Mouse (Mus musculus): ENCODE results near the gene Zfp217.

GRCm38 (mm10) chr2:170078041-170078440, 69.9 kb downstream of the Zfp217 start:
- no peak for TF ChIP-seq CTCF (IDR thresholded peaks at IDR 0.05; ENCODE audit: insufficient read depth, low read depth, low read length)
- no peak for TF ChIP-seq POLR2A (IDR thresholded peaks at IDR 0.05; ENCODE audit: insufficient read depth, low read depth, low read length)
